Mouse (Mus musculus) gastrocnemius, postnatal 25 days (tissue): Measurements from ENCODE around the gene Nccrp1. TPM values are rescaled to one million over a fixed set of nuclear protein-coding genes. Genes with fewer than 3 reads are reported as not detected.
"Not testable (repeated sequence)": the region's sequence is repeated elsewhere in the genome, so short reads cannot be mapped to it uniquely, and the experiment has no call there.

Experiments used
- DNase-seq: peaks from one replicate; pipeline ENCODE4 v3.0.0; 2022
- total RNA-seq, 2 experiments: library from RNA; stranded (reverse); gene quantifications; 1 replicate in 1 of 2; 2 replicates in 1 of 2; pipeline ENCODE4 v1.2.3; 2021

Nccrp1 gene
- total RNA-seq, 2 experiments from 2014 or later = not detected

GRCm38 (mm10) chr7:28570291-28570981 lies 23.4 kb upstream of the Nccrp1 start:
- DNase-seq = peak; percentile 71

- peak; percentile 53 for DNase-seq
Measured at GRCm38 (mm10) chr7:28568253-28568652, 21.2 kb upstream of the Nccrp1 start.

- DNase-seq = no peak
Measured at GRCm38 (mm10) chr7:28567539-28567938, 20.5 kb upstream of the Nccrp1 start.

GRCm38 (mm10) chr7:28565407-28565806 lies 18.4 kb upstream of the Nccrp1 start:
- no peak for DNase-seq

- DNase-seq = no peak
Measured at GRCm38 (mm10) chr7:28562951-28563350, 15.9 kb upstream of the Nccrp1 start.

GRCm38 (mm10) chr7:28562371-28562770 lies 15.3 kb upstream of the Nccrp1 start:
- no peak for DNase-seq

- DNase-seq = no peak
Measured at GRCm38 (mm10) chr7:28561967-28562366, 14.9 kb upstream of the Nccrp1 start.

GRCm38 (mm10) chr7:28560856-28561255 lies 13.8 kb upstream of the Nccrp1 start:
- no peak for DNase-seq

GRCm38 (mm10) chr7:28558486-28558885 lies 11.4 kb upstream of the Nccrp1 start:
- DNase-seq = peak; percentile 62

- DNase-seq = peak; percentile 38
Measured at GRCm38 (mm10) chr7:28557708-28558107, 10.7 kb upstream of the Nccrp1 start.

GRCm38 (mm10) chr7:28557069-28557468 lies 10.0 kb upstream of the Nccrp1 start:
- DNase-seq = no peak

- DNase-seq = no peak
Measured at GRCm38 (mm10) chr7:28555939-28556535, 9.0 kb upstream of the Nccrp1 start.

- DNase-seq = no peak
Measured at GRCm38 (mm10) chr7:28553076-28553475, 6.0 kb upstream of the Nccrp1 start.

GRCm38 (mm10) chr7:28547628-28548027 lies 574 bp upstream of the Nccrp1 start:
- no peak for DNase-seq

- DNase-seq = no peak
Measured at GRCm38 (mm10) chr7:28546649-28547048, 405 bp downstream of the Nccrp1 start.

- DNase-seq = no peak
Measured at GRCm38 (mm10) chr7:28545891-28546210, 1.2 kb downstream of the Nccrp1 start.

- no peak for DNase-seq
Measured at GRCm38 (mm10) chr7:28545048-28545890, 1.8 kb downstream of the Nccrp1 start.

GRCm38 (mm10) chr7:28544051-28544601 lies 2.9 kb downstream of the Nccrp1 start:
- no peak for DNase-seq

- DNase-seq = no peak
Measured at GRCm38 (mm10) chr7:28540526-28540925, 6.5 kb downstream of the Nccrp1 start, which contains the start of gene Sycn. Gene Sycn, plus strand, starts transcription at chr7:28540885.

GRCm38 (mm10) chr7:28538886-28539285 lies 8.2 kb downstream of the Nccrp1 start:
- DNase-seq = not testable (repeated sequence)

GRCm38 (mm10) chr7:28532005-28532404 lies 15.0 kb downstream of the Nccrp1 start:
- DNase-seq = no peak

- peak; percentile 65 for DNase-seq
Measured at GRCm38 (mm10) chr7:28527922-28528719, 18.9 kb downstream of the Nccrp1 start.
